Mouse (Mus musculus): ENCODE results near the gene Mmp19.
"Not testable (repeated sequence)": the region's sequence is repeated elsewhere in the genome, so short reads cannot be mapped to it uniquely, and the experiment has no call there.

The Mmp19 gene

DNA sequence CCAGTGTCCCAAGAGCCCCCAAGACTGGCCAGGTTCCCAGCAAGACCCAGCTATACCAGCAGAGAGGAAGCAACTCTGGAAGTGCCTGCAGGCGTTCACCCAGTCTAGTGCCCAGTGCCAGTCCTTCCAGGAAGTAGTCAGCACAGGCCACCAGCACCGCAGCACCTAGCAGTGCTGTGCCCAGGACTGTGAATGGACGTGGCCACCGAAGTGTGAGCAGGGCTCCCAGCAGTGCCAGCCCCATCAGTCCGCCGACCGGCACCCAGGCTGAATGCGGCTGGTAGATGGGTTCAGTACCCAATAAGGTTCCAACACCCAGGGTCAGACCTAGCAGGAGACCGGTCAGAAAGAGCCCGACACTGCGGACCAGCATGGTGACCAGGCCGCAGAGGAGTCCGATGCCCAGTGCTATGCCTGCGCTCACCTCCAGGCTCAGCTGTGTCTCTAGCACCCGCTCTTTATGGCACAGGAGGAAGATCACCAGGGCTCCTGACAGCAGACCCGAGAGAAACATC lies 11.3 kb downstream of the Mmp19 start:
- no peak for DNase-seq (ENCODE audit: low read depth, low spot score)

GRCm38 (mm10) chr10:128802956-128803355 lies 12.2 kb downstream of the Mmp19 start:
- no peak for DNase-seq (ENCODE audit: low read depth, low spot score)

DNA sequence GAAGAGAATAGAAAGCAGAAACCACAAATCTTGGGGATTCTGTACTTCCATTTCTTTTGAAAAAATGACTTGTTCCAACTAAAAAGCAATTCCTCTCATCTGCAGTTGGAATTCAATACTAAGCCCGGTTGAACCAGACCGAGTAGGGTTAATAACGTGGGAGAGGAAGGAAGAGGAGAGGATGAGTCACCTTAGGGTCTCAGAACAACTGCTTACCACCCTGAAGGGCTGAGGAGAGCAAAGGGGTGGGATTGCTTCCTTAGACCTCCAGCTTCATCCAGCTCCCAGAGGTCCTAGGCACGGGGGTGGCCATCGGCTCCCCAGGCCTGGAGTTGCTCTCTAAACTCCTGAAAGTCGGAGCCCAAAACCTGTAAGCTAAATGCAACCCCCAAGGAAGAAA lies 12.7 kb downstream of the Mmp19 start:
- DNase-seq (ENCODE audit: low read depth, low spot score): no peak

DNA sequence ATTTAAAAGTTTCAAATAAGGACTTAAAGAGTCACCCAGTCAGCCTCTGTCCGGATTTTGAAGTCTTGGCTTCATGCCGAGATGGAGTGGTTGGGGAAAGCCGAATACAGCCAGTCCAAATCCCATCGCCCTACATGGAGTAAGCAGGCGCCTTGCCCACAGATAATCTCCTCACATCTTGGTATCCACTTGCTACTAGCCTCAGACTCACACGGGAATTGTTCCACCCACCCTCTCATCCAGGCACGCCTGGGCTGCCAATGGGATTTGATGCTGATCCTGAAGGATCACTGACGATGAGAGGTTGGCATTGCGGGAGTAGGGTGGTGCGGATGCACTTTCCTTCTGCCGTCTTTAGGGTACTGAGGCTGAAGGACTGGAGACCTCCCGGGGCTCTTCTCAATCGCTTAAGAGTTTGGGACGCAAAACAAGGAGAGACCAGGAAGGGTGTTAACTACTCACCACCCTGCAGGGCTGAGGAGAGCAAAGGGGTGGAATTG lies 13.1 kb downstream of the Mmp19 start, which contains the start of gene Dnajc14:
TSS of gene Dnajc14 (plus strand) at position 292 of the 500 bp plus-strand sequence.
- DNase-seq (ENCODE audit: low read depth, low spot score): peak; percentile 89

GRCm38 (mm10) chr10:128804271-128805091 lies 13.8 kb downstream of the Mmp19 start, which contains the start of gene Tmem198b:
Gene Tmem198b, minus strand, starts transcription at chr10:128804370.
- DNase-seq (ENCODE audit: low read depth, low spot score): peak; percentile 72

GRCm38 (mm10) chr10:128805092-128806000 lies 14.6 kb downstream of the Mmp19 start:
- peak; percentile 96 for DNase-seq (ENCODE audit: low read depth, low spot score)

DNA sequence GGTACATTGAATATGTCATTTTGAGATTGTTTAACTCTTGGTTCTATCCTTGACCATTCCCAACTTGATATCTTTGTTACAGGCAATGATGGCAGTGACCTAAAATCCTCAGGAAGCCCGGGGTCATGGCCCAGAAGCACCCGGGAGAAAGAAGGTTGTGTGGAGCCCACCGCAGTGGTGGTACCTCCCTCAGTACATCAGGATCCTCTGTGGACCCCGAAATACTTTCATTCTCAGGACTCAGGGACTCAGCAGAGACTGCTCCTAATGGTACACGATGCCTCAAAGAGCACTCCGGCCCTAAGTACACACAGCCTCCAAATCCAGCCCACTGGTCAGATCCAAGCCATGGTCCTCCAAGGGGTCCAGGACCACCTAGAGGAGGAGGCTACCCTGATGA lies 15.4 kb downstream of the Mmp19 start:
- no peak for DNase-seq (ENCODE audit: low read depth, low spot score)

DNA sequence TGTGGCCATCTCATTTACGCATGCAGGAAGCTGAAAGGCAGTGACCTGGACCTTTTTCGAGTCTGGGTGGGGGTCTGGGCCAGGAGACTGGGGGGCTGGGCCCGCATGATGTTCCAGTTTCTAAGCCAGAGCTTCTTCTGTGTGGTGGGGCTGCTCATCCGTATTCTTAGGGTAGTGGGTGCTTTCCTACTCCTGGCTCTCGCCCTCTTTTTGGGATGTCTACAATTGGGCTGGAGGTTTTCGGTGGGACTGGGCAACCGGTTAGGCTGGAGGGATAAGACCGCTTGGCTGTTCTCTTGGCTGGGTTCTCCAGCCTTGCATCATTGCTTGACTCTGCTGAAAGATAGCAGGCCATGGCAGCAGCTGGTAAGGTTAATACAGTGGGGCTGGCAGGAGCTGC lies 16.3 kb downstream of the Mmp19 start:
- DNase-seq (ENCODE audit: low read depth, low spot score): no peak

DNA sequence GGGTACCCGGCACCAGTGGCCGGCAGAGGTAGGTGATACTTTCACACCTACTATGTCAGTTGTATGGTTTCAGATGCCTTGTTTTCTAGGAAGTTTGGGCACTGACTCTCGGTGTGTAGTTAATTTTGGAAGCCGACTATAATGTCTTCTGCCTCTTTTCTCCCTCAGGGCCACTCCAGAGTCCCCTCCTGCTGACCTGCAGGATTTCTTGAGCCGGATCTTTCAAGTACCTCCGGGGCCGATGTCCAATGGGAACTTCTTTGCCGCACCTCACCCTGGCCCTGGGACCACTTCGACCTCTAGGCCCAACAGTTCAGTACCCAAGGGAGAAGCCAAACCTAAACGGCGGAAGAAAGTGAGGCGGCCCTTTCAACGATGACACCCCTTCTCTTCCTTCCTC lies 26.3 kb downstream of the Mmp19 start, which contains the start of gene Sarnp:
TSS of gene Sarnp (plus strand) at position 301 of the 400 bp plus-strand sequence.
- DNase-seq (ENCODE audit: low read depth, low spot score): no peak

GRCm38 (mm10) chr10:128820217-128820616 lies 29.5 kb downstream of the Mmp19 start:
- no peak for DNase-seq (ENCODE audit: low read depth, low spot score)

DNA sequence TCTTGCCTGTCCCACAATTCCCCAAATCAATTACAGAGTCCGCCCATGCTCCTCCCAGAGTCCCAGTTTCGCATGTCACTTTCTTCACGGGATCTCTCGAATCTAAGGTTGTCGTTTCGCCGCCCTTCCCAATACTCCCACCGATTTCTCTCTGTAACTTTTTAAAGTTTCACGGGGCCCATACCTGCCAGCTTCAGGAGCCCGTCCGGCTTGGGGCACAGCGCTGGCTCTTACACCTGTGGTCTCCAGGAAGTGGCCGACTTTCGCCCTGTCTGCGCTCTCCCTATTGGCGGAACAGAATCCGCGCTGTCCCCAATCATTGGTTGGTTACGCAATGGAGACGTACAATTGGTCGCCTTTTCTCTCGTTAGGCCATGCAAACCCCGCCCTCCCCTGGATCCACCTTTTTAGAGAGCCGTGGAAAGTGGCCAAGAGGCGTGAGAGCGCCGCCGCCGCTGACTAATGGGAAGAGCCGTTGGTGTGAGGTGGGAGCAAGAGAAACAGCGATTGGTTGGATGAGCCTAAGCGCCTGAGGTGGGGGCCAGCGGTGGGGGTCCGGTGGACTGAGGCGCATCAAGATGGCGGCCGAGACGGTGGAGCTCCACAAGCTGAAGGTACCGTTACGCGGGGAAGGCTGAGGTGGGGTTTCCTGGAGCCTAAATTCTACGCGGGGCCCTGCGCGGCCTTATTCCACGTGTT lies 30.8 kb downstream of the Mmp19 start, which contains the start of gene Ormdl2:
TSS of gene Ormdl2 (minus strand) at position 288 of the 699 bp plus-strand sequence.
- DNase-seq (ENCODE audit: low read depth, low spot score): peak; percentile 100

GRCm38 (mm10) chr10:128822135-128822534 lies 31.4 kb downstream of the Mmp19 start:
- peak; percentile 47 for DNase-seq (ENCODE audit: low read depth, low spot score)

DNA sequence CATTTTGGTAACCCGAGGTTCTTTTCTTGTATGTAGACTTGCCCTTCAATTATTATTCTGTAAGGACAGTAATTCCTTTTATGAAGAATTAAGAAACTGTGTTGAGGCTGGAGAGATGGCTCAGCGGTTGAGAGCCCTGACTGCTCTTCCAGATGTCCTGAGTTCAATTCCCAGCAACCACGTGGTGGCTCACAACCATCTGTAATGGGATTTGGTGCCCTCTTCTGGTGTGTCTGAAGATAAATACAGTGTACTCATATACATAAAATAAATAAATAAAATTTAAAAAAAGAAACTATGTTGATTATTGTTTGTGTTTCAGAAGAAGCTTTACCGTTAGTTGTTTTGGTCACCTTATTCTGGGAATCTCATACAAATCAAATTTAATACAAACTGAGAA lies 32.4 kb downstream of the Mmp19 start:
- not testable (repeated sequence) for DNase-seq (ENCODE audit: low read depth, low spot score)

DNA sequence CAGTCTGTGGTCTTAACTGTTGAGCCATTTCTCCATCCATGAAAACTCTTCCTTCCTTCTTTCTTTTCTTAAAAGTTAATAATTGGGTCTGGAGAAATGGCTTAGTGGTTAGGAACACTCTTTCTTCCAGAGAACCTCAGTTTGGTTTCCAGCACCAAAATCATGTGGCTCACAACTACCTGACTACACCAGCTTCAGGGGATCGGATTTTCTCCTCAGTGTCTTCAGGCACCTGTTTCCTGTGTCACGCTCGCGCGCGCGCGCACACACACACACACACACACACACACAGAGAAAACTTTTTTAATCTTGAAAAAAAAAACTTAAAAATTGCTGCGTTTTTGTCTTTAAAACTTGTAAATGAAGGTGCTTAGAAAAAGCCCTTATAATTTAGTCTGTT lies 33.1 kb downstream of the Mmp19 start:
- no peak for DNase-seq (ENCODE audit: low read depth, low spot score)

- DNase-seq (ENCODE audit: low read depth, low spot score): no peak
Measured at GRCm38 (mm10) chr10:128837400-128837799, 46.7 kb downstream of the Mmp19 start.

- no peak for DNase-seq (ENCODE audit: low read depth, low spot score)
Measured at GRCm38 (mm10) chr10:128839434-128839833, 48.7 kb downstream of the Mmp19 start.

DNA sequence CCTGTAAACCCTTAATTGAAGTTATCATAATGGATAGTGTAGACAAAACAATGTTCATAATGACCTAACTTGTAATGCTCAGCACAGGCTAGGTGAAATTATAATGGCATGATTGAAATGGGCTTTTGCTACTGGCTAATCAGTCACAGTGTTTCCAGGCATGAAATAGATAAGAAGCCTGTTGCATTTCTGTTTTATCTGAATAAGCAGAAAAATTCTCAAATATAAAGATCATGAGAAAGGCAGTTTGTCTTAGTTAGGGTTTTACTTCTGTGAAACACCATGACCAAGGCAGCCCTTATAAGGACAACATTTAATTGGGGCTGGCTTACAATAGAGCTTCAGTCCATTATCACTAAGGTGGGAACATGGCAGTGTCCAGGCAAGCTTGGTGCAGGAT lies 49.9 kb downstream of the Mmp19 start:
- no peak for DNase-seq (ENCODE audit: low read depth, low spot score)

DNA sequence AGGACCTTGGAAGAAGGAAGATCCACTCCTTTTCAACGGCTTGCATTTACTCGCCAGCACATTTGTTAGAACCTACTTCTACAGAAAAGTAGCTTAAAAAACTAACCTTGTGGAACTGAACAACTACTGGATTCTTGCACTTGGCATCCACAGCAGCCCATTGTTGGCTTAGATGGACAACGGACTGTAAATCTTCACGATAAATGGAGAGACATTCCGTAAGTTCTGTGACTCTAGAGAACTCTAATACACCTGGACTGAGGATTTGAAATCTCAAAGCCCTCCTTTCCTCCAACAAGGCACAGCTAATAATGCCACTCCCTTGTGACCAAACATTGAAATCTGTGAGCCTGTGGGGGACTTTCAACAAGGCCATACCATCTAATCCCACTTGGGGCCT lies 52.5 kb downstream of the Mmp19 start:
- no peak for DNase-seq (ENCODE audit: low read depth, low spot score)

GRCm38 (mm10) chr10:128845516-128845915 lies 54.8 kb downstream of the Mmp19 start:
- peak; percentile 64 for DNase-seq (ENCODE audit: low read depth, low spot score)

DNA sequence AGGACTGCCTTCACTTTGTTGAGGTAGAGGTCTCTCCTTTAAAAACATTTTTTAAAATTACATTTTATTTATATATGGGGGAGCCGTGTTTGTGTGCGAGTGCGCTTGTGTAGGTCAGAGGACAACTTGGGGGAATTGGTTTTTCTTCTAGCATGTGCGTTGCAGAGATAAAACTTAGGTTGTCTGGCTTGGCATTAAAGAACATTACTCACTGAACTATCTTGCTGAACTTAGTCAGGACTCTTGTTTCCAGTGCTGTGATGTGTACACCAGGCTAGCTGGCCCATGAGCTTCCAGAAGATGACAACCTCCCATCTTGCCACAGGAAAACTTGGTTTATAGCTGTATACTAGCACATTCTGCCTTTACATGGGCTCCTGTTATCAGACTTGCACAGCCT lies 56.0 kb downstream of the Mmp19 start:
- DNase-seq (ENCODE audit: low read depth, low spot score): no peak

GRCm38 (mm10) chr10:128848426-128848825 lies 57.7 kb downstream of the Mmp19 start:
- no peak for DNase-seq (ENCODE audit: low read depth, low spot score)
